Mouse (Mus musculus) neural tube, embryonic 10.5 days (tissue): Measurements from ENCODE around the gene Amotl1.
A peak's percentile ranks its signal among the peaks of the same experiment; 100 is the strongest.

Source experiments
- DNase-seq: peaks from one replicate; pipeline ENCODE4 v3.0.0-alpha.2; 2017; ENCODE audit warnings: low spot score; ENCODE audit errors: extremely low spot score

The Amotl1 gene

GRCm38 (mm10) chr9:14641310-14642067 is 3.4 kb downstream of the Amotl1 start:
- peak; percentile 30 for DNase-seq

- DNase-seq = no peak
Measured at GRCm38 (mm10) chr9:14636244-14636643, 8.6 kb downstream of the Amotl1 start.

GRCm38 (mm10) chr9:14635551-14635950 is 9.3 kb downstream of the Amotl1 start:
- no peak for DNase-seq

- no peak for DNase-seq
Measured at GRCm38 (mm10) chr9:14634155-14634554, 10.7 kb downstream of the Amotl1 start.

- DNase-seq = no peak
Measured at GRCm38 (mm10) chr9:14632365-14633163, 12.3 kb downstream of the Amotl1 start.

GRCm38 (mm10) chr9:14631729-14632128 is 13.1 kb downstream of the Amotl1 start:
- no peak for DNase-seq

- DNase-seq = no peak
Measured at GRCm38 (mm10) chr9:14627525-14627924, 17.3 kb downstream of the Amotl1 start.

- no peak for DNase-seq
Measured at GRCm38 (mm10) chr9:14625961-14626360, 18.9 kb downstream of the Amotl1 start.

- no peak for DNase-seq
Measured at GRCm38 (mm10) chr9:14625024-14625423, 19.8 kb downstream of the Amotl1 start.

- DNase-seq = no peak
Measured at GRCm38 (mm10) chr9:14623928-14624327, 20.9 kb downstream of the Amotl1 start.

GRCm38 (mm10) chr9:14623250-14623649 is 21.6 kb downstream of the Amotl1 start:
- DNase-seq = no peak

GRCm38 (mm10) chr9:14622848-14623247 is 22.0 kb downstream of the Amotl1 start:
- no peak for DNase-seq

- no peak for DNase-seq
Measured at GRCm38 (mm10) chr9:14620107-14620506, 24.7 kb downstream of the Amotl1 start.

- no peak for DNase-seq
Measured at GRCm38 (mm10) chr9:14614931-14615880, 29.6 kb downstream of the Amotl1 start.

- peak; percentile 83 for DNase-seq
Measured at GRCm38 (mm10) chr9:14614205-14614930, 30.5 kb downstream of the Amotl1 start.

- DNase-seq = no peak
Measured at GRCm38 (mm10) chr9:14613308-14614204, 31.3 kb downstream of the Amotl1 start.

GRCm38 (mm10) chr9:14612588-14612987 is 32.3 kb downstream of the Amotl1 start:
- no peak for DNase-seq

- no peak for DNase-seq
Measured at GRCm38 (mm10) chr9:14608521-14608920, 36.3 kb downstream of the Amotl1 start.

- no peak for DNase-seq
Measured at GRCm38 (mm10) chr9:14607464-14607863, 37.4 kb downstream of the Amotl1 start.

GRCm38 (mm10) chr9:14605992-14606391 is 38.9 kb downstream of the Amotl1 start:
- DNase-seq = no peak
